Mouse (Mus musculus) heart, adult 2 months (tissue): ENCODE measurements around the gene Get4. TPM values are rescaled to one million over a fixed set of nuclear protein-coding genes. Genes with fewer than 3 reads are reported as not detected.

Source experiments
- DNase-seq, 2 experiments: peaks; one replicate each; pipeline ENCODE4 v3.0.0; 2021
- H3K27ac ChIP-seq: fragments of 200-600 bp; 2 replicates; pipeline ENCODE4 v1.8.1; 2022
- H3K27me3 ChIP-seq: fragments of 200-500 bp; 2 replicates; pipeline ENCODE4 v1.6.1; 2012; ENCODE audit warnings: mild to moderate bottlenecking, low read length, inconsistent platforms, mixed read lengths; ENCODE audit not compliant: control insufficient read depth, insufficient read depth
- H3K36me3 ChIP-seq: fragments of 200-500 bp; 2 replicates; pipeline ENCODE4 v1.6.1; 2012; ENCODE audit warnings: low read length, inconsistent platforms; ENCODE audit not compliant: control insufficient read depth, insufficient read depth
- H3K4me1 ChIP-seq: fragments of 200-500 bp; 2 replicates; pipeline ENCODE4 v1.6.1; 2011; ENCODE audit warnings: low read length; ENCODE audit not compliant: control insufficient read depth, insufficient read depth
- H3K4me3 ChIP-seq: fragments of 200-600 bp; 2 replicates; pipeline ENCODE4 v1.8.1; 2022
- H3K79me2 ChIP-seq: fragments of 200-500 bp; replicated peaks from 2 replicates; pipeline ENCODE4 v1.6.1; 2012; ENCODE audit warnings: mild to moderate bottlenecking, inconsistent platforms, low read length, moderate library complexity, mixed read lengths; ENCODE audit not compliant: control insufficient read depth, insufficient read depth
- H3K9ac ChIP-seq: fragments of 200-500 bp; 2 replicates; pipeline ENCODE4 v1.6.1; 2012; ENCODE audit warnings: low read depth, mild to moderate bottlenecking, control low read depth, inconsistent platforms, low read length, mixed read lengths
- CTCF ChIP-seq: fragments of 200-600 bp; IDR thresholded peaks from 2 replicates; pipeline ENCODE4 v1.8.1; 2022; ENCODE audit warnings: antibody characterized with exemption, mild to moderate bottlenecking, moderate library complexity
- EP300 ChIP-seq: fragments of 200-500 bp; IDR thresholded peaks from 2 replicates; pipeline ENCODE4 v1.6.1; 2011; ENCODE audit warnings: low read depth, low read length, control low read depth; ENCODE audit not compliant: insufficient read depth
- POLR2A ChIP-seq: fragments of 200-500 bp; IDR thresholded peaks from 2 replicates; pipeline ENCODE4 v1.6.1; 2011; ENCODE audit warnings: mild to moderate bottlenecking, low read depth, low read length, control low read depth; ENCODE audit not compliant: insufficient read depth
- WGBS: fragments of 180-500 bp; shearing (Covaris S2); methylation state at CpG from one replicate; pipeline ENCODE4 v1.1.7; 2018; 5-methylcytosine and 5-hydroxymethylcytosine counted together
- intact Hi-C: fragments of 180-260 bp; cut with DNase I; formaldehyde crosslinking; loops from one replicate; pipeline ENCODE4 v1.15.1; 2025
- polyA plus RNA-seq: library from polyadenylated mRNA; depleted of rRNA; stranded (reverse); fragments of >200 nt; gene quantifications from 2 replicates; pipeline ENCODE4 v1.2.3, GENCODE M21; 2012
- total RNA-seq, 2 experiments: library from RNA; stranded (reverse); gene quantifications; 2 replicates each; pipeline ENCODE4 v1.2.3; 2021

The Get4 gene
- total and polyA plus RNA-seq, 3 experiments, result 38.2 to 57.3 (median 45.4) TPM

- Histone ChIP-seq H3K79me2 (peaks cover 5% of the 10 kb centered on the region; the same call in 1 of the 2 replicates), H3K4me3 (no peak overlapping the region), H3K27me3 (no peaks in the 10 kb centered on the region), H3K9ac (no peak overlapping the region), H3K4me1 (peaks cover 7% of the 10 kb centered on the region), H3K36me3 (peaks cover 7% of the 10 kb centered on the region), H3K27ac (no peak overlapping the region)
- no peak for TF ChIP-seq POLR2A
- TF ChIP-seq CTCF, result no peak
- TF ChIP-seq EP300, result no peak
- 90% methylated on average over 3 of the region's 3 CpGs for WGBS
- no peak for DNase-seq
- intact Hi-C loops, result no loop called here
Measured at GRCm38 (mm10) chr5:139216774-139217173, 35.4 kb upstream of the Get4 start.

DNA sequence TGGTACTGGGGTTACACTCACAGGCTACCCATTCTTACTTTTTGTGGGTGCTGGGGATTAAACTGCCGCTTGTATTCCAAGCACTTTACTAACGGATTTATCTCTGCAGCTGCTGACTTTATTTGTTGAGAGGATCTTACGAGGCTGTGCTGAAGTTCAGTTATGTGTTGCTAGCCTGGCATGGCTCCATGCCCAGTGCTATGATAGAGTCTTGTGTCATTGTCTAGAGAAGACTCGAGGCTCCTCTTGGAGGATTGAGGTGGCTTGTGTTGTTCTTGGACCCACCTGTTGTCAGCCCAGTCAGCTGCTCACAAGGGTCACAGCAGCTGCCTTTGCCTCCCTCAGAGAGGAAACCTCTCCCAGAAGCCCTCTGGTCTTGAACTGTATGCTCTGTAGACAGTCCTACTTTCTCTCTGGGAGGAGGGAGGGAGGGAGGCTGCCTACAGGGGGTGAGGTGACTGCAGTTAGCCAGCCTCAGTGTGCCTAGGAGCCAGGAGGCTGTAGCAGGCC, 32.1 kb upstream of the Get4 start:
- peak in 1 of 2 experiments; percentile 18 for DNase-seq
- Histone ChIP-seq H3K9ac (peak overlapping the region; percentile 15; the same call in 1 of the 2 replicates), H3K4me3 (no peak overlapping the region), H3K27me3 (no peaks in the 10 kb centered on the region), H3K36me3 (peaks cover 9% of the 10 kb centered on the region), H3K4me1 (peaks cover 7% of the 10 kb centered on the region), H3K79me2 (peaks cover under 1% of the 10 kb centered on the region; the same call in 1 of the 2 replicates), H3K27ac (peak overlapping the region; percentile 88)
- 55% methylated on average over 4 of the region's 4 CpGs for WGBS
- TF ChIP-seq POLR2A (no peak), CTCF (no peak), EP300 (no peak)
- intact Hi-C loops, result no loop called here

- H3K4me1 ChIP-seq, result peaks cover 7% of the 10 kb centered on the region
- H3K27me3 ChIP-seq, result no peaks in the 10 kb centered on the region
- peak overlapping the region; percentile 88 for H3K27ac ChIP-seq
- peaks cover 9% of the 10 kb centered on the region for H3K36me3 ChIP-seq
- no peaks in the 10 kb centered on the region for H3K79me2 ChIP-seq
- TF ChIP-seq CTCF (no peak), EP300 (peak; percentile 95), POLR2A (peak; percentile 58; the same call in 1 of the 2 replicates)
- intact Hi-C loops, result no loop called here
- peak in 1 of 2 experiments; percentile 65 for DNase-seq
- 61% methylated on average over 4 of the region's 4 CpGs for WGBS
- no peak overlapping the region for H3K9ac ChIP-seq
- no peak overlapping the region for H3K4me3 ChIP-seq
Measured at GRCm38 (mm10) chr5:139220610-139221009, 31.5 kb upstream of the Get4 start.

DNA sequence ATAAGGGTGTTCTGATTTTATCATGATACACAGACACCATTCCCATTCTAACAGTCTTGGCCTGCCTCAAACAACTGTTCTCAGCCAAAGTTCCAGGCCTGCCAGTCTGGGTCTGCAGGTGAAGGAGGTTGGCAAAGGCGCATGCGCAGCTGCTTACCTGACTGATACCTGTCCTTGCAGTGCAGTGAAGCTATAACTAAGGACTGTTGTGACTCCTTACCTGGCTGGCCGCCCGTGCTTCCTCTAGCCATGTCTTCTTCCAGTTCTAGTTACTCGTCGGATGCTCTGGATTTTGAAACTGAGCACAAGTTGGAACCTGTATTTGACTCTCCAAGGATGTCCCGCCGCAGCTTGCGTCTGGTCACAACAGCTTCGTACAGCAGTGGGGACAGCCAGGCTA, 28.8 kb upstream of the Get4 start:
- peaks cover 6% of the 10 kb centered on the region for H3K4me1 ChIP-seq
- no peaks in the 10 kb centered on the region for H3K27me3 ChIP-seq
- no peak overlapping the region for H3K27ac ChIP-seq
- no peaks in the 10 kb centered on the region for H3K79me2 ChIP-seq
- peaks cover 7% of the 10 kb centered on the region for H3K36me3 ChIP-seq
- TF ChIP-seq POLR2A, result no peak
- no peak for TF ChIP-seq EP300
- no peak for TF ChIP-seq CTCF
- intact Hi-C loops, result no loop called here
- H3K9ac ChIP-seq, result no peak overlapping the region
- 95% methylated on average over 10 of the region's 10 CpGs for WGBS
- no peak for DNase-seq
- H3K4me3 ChIP-seq, result no peak overlapping the region

DNA sequence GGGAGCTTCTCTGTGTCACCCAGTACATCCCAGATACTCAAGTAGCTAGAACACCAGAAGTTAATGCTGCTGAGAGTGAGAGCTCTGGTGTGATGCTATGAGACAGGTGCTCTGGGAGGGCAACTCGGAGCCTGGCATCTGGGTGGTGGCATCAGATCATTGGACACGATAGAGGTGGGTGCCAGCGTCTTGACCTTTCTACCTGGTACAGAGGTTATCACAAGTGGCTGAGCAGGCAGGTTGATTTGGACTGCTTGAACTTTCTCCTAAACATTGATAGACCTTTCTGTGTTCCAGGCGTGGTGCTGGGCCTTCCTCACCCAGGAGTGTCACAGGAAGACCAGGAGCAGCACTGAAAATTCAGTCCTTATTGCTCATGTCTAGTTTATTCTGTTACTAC, 24.9 kb upstream of the Get4 start:
- intact Hi-C loops, result no loop called here

GRCm38 (mm10) chr5:139227645-139228044, 24.5 kb upstream of the Get4 start:
- TF ChIP-seq EP300, result no peak
- no peak for TF ChIP-seq CTCF
- no peak for TF ChIP-seq POLR2A
- WGBS, result 98% methylated on average over 2 of the region's 2 CpGs
- no peak overlapping the region for H3K4me3 ChIP-seq
- H3K79me2 ChIP-seq, result no peaks in the 10 kb centered on the region
- no peaks in the 10 kb centered on the region for H3K4me1 ChIP-seq
- no peaks in the 10 kb centered on the region for H3K27me3 ChIP-seq
- no peaks in the 10 kb centered on the region for H3K36me3 ChIP-seq
- DNase-seq, result no peak
- intact Hi-C loops, result no loop called here
- H3K9ac ChIP-seq, result no peak overlapping the region
- H3K27ac ChIP-seq, result no peak overlapping the region

More for the DNA sequence above, 24.9 kb upstream of the Get4 start:
- TF ChIP-seq POLR2A (no peak), EP300 (no peak), CTCF (no peak)
- no peak for DNase-seq
- Histone ChIP-seq H3K9ac (no peak overlapping the region), H3K79me2 (no peaks in the 10 kb centered on the region), H3K27me3 (no peaks in the 10 kb centered on the region), H3K4me1 (no peaks in the 10 kb centered on the region), H3K36me3 (no peaks in the 10 kb centered on the region), H3K27ac (no peak overlapping the region), H3K4me3 (no peak overlapping the region)
- WGBS, result 96% methylated on average over 4 of the region's 4 CpGs
